Mouse (Mus musculus) C2C12 (cell line): Measurements from ENCODE around the gene Olfr635. TPM values are rescaled to one million over a fixed set of nuclear protein-coding genes. Genes with fewer than 3 reads are reported as not detected.
"Not testable (repeated sequence)": the region's sequence is repeated elsewhere in the genome, so short reads cannot be mapped to it uniquely, and the experiment has no call there.

Source experiments
- H3K27me3 ChIP-seq: one replicate; pipeline ENCODE4 v1.6.1; 2011; ENCODE audit not compliant: control insufficient read depth, insufficient read depth, insufficient read length
- H3K36me3 ChIP-seq: one replicate; pipeline ENCODE4 v1.6.1; 2011; ENCODE audit not compliant: control insufficient read depth, insufficient read depth
- H3K4me3 ChIP-seq: one replicate; pipeline ENCODE4 v1.5.1; 2011; ENCODE audit warnings: mild to moderate bottlenecking, control low read depth; ENCODE audit not compliant: poor library complexity, insufficient read depth, severe bottlenecking
- H3K79me2 ChIP-seq: one replicate; pipeline ENCODE4 v1.6.1; 2011; ENCODE audit not compliant: control insufficient read depth, insufficient read depth
- H3K79me3 ChIP-seq: one replicate; pipeline ENCODE4 v1.6.1; 2011; ENCODE audit warnings: low read depth, control low read depth
- H3ac ChIP-seq: one replicate; pipeline ENCODE3; 2011; ENCODE audit warnings: low read depth; ENCODE audit not compliant: control insufficient read depth, insufficient read length
- CEBPB ChIP-seq: IDR thresholded peaks from one replicate; pipeline ENCODE4 v1.6.1; 2011; ENCODE audit warnings: low read depth, mild to moderate bottlenecking, control low read depth, moderate library complexity
- CTCF ChIP-seq: IDR thresholded peaks from one replicate; pipeline ENCODE4 v1.5.1; 2011; ENCODE audit not compliant: control insufficient read depth, insufficient read depth, insufficient read length
- FOSL1 ChIP-seq: IDR thresholded peaks from one replicate; pipeline ENCODE4 v1.8.0; 2011; ENCODE audit warnings: mild to moderate bottlenecking, low read length; ENCODE audit not compliant: poor library complexity, insufficient read depth, severe bottlenecking
- MAX ChIP-seq: IDR thresholded peaks from one replicate; pipeline ENCODE4 v1.6.1; 2011; ENCODE audit warnings: mild to moderate bottlenecking, control low read depth
- MYOD1 ChIP-seq: IDR thresholded peaks from one replicate; pipeline ENCODE4 v1.6.1; 2011; ENCODE audit warnings: low read depth; ENCODE audit not compliant: control insufficient read depth, insufficient read length
- MYOG ChIP-seq: IDR thresholded peaks from one replicate; pipeline ENCODE4 v1.6.1; 2011; ENCODE audit not compliant: control insufficient read depth, insufficient read length; ENCODE audit errors: extremely low read depth
- USF1 ChIP-seq: IDR thresholded peaks from one replicate; pipeline ENCODE4 v1.6.1; 2011; ENCODE audit warnings: low read depth, mild to moderate bottlenecking, control low read depth, moderate library complexity
- long read RNA-seq, 2 experiments: library from polyadenylated mRNA; unstranded; transcript quantifications; one replicate each; pipeline ENCODE4 v2.0.0; 2019 to 2020
- polyA plus RNA-seq: library from polyadenylated mRNA; unstranded; fragments of >200 nt; fragmentation: generic; extraction: Trizol; gene quantifications from one replicate; pipeline ENCODE4 v1.2.1, GENCODE M21; 2012; ENCODE audit warnings: missing spikeins

The Olfr635 gene
- polyA plus RNA-seq: not detected
- long read RNA-seq, experiment 1: 0 reads
- long read RNA-seq, experiment 2: 0 reads

GRCm38 (mm10) chr7:103970852-103971251 lies at the start of gene Olfr635:
Gene Olfr635 (plus strand): TSS chr7:103971152.
- Histone ChIP-seq H3K36me3 (no peaks in the 10 kb centered on the region), H3K79me3 (no peaks in the 10 kb centered on the region), H3K79me2 (no peaks in the 10 kb centered on the region), H3K4me3 (no peak within 1 kb of the TSS), H3ac (no peak within 1 kb of the TSS), H3K27me3 (no peaks in the 10 kb centered on the region)
- TF ChIP-seq MYOD1 (no peak), CTCF (no peak), MAX (no peak), USF1 (no peak), MYOG (no peak), CEBPB (no peak), FOSL1 (no peak)

GRCm38 (mm10) chr7:103928525-103928924 lies 42.4 kb upstream of the Olfr635 start, which contains the start of gene Olfr631:
Gene Olfr631 (plus strand): TSS chr7:103928825.
- H3K27me3 ChIP-seq: no peaks in the 10 kb centered on the region
- no peaks in the 10 kb centered on the region for H3K79me2 ChIP-seq
- H3ac ChIP-seq: no peak within 1 kb of the TSS
- TF ChIP-seq CEBPB: no peak
- no peak for TF ChIP-seq MAX
- no peak for TF ChIP-seq MYOG
- no peak for TF ChIP-seq USF1
- no peak for TF ChIP-seq MYOD1
- TF ChIP-seq FOSL1: no peak
- H3K4me3 ChIP-seq: no peak within 1 kb of the TSS
- H3K79me3 ChIP-seq: no peaks in the 10 kb centered on the region
- no peaks in the 10 kb centered on the region for H3K36me3 ChIP-seq

- TF ChIP-seq MAX (no peak), USF1 (no peak), MYOG (no peak), MYOD1 (no peak), FOSL1 (no peak), CTCF (no peak), CEBPB (no peak)
- Histone ChIP-seq H3K27me3 (no peaks in the 10 kb centered on the region), H3K36me3 (no peaks in the 10 kb centered on the region), H3K79me3 (no peaks in the 10 kb centered on the region), H3K4me3 (no peak within 1 kb of the TSS), H3K79me2 (no peaks in the 10 kb centered on the region), H3ac (no peak within 1 kb of the TSS)
These were observed 36.7 kb upstream of the Olfr635 start, which contains the start of gene Olfr632 for GRCm38 (mm10) chr7:103934264-103934663. Gene Olfr632 (plus strand): TSS chr7:103934347.

- no peak overlapping the region for H3ac ChIP-seq
- no peak overlapping the region for H3K4me3 ChIP-seq
- H3K36me3 ChIP-seq: no peaks in the 10 kb centered on the region
- no peaks in the 10 kb centered on the region for H3K27me3 ChIP-seq
- TF ChIP-seq CTCF (peak; percentile 15), MYOG (no peak), MYOD1 (no peak)
- no peaks in the 10 kb centered on the region for H3K79me3 ChIP-seq
- no peaks in the 10 kb centered on the region for H3K79me2 ChIP-seq
These were observed 28.2 kb upstream of the Olfr635 start for GRCm38 (mm10) chr7:103942730-103943129.

- no peak for TF ChIP-seq MYOG
- TF ChIP-seq MAX: no peak
- TF ChIP-seq CEBPB: no peak
- TF ChIP-seq MYOD1: no peak
- TF ChIP-seq FOSL1: no peak
- TF ChIP-seq USF1: no peak
- TF ChIP-seq CTCF: no peak
- no peaks in the 10 kb centered on the region for H3K36me3 ChIP-seq
- H3K4me3 ChIP-seq: no peak within 1 kb of the TSS
- no peaks in the 10 kb centered on the region for H3K79me3 ChIP-seq
- H3ac ChIP-seq: no peak within 1 kb of the TSS
- no peaks in the 10 kb centered on the region for H3K27me3 ChIP-seq
- H3K79me2 ChIP-seq: no peaks in the 10 kb centered on the region
These were observed 26.8 kb upstream of the Olfr635 start, which contains the start of gene Olfr633 for GRCm38 (mm10) chr7:103944137-103944536. Gene Olfr633 (plus strand): TSS chr7:103944437.

- H3K79me3 ChIP-seq, H3K4me3 ChIP-seq, H3K36me3 ChIP-seq: not testable (repeated sequence)
These were observed 4.1 kb upstream of the Olfr635 start for GRCm38 (mm10) chr7:103966873-103967272.

More at GRCm38 (mm10) chr7:103966873-103967272, 4.1 kb upstream of the Olfr635 start:
- not testable (repeated sequence) for H3K79me2 ChIP-seq, H3K27me3 ChIP-seq, H3ac ChIP-seq
